Mouse (Mus musculus) kidney, embryonic 14.5 days (tissue): ENCODE measurements around the gene Slc3a2. TPM values are rescaled to one million over a fixed set of nuclear protein-coding genes. Genes with fewer than 3 reads are reported as not detected.

ENCODE experiments used
- ATAC-seq: fragments of 200-750 bp; cut with Nextera tagmentation; 2 replicates; pipeline ENCODE4 v1.8.0; 2017; ENCODE audit warnings: moderate number of reproducible peaks, mild to moderate bottlenecking, moderate TSS enrichment, moderate library complexity; ENCODE audit not compliant: low FRiP score, low TSS enrichment
- H3K27ac ChIP-seq: fragments of 300-500 bp; sonication (generic); 2 replicates; pipeline ENCODE4 v1.5.1; 2014; ENCODE audit warnings: low read depth, mild to moderate bottlenecking, low read length, moderate library complexity, mixed read lengths
- H3K27me3 ChIP-seq: fragments of 300-500 bp; sonication (generic); 2 replicates; pipeline ENCODE4 v1.6.1; 2014; ENCODE audit warnings: mild to moderate bottlenecking, low read length; ENCODE audit not compliant: control insufficient read depth, insufficient read depth
- H3K36me3 ChIP-seq: fragments of 300-500 bp; sonication (generic); 2 replicates; pipeline ENCODE4 v1.6.1; 2014; ENCODE audit warnings: low read length, mixed read lengths; ENCODE audit not compliant: control insufficient read depth, insufficient read depth
- H3K4me1 ChIP-seq: fragments of 300-500 bp; sonication (generic); 2 replicates; pipeline ENCODE4 v1.6.1; 2014; ENCODE audit warnings: low read length, mixed read lengths; ENCODE audit not compliant: control insufficient read depth, insufficient read depth
- H3K4me2 ChIP-seq: fragments of 300-500 bp; sonication (generic); replicated peaks from 2 replicates; pipeline ENCODE4 v1.6.1; 2014; ENCODE audit warnings: low read depth, mild to moderate bottlenecking, low read length
- H3K4me3 ChIP-seq: fragments of 300-500 bp; sonication (generic); 2 replicates; pipeline ENCODE4 v1.5.1; 2014; ENCODE audit warnings: mild to moderate bottlenecking, low read length
- H3K9ac ChIP-seq: fragments of 300-500 bp; sonication (generic); 2 replicates; pipeline ENCODE4 v1.6.1; 2014; ENCODE audit warnings: low read depth, mild to moderate bottlenecking, low read length, moderate library complexity
- H3K9me3 ChIP-seq: fragments of 300-500 bp; sonication (generic); 2 replicates; pipeline ENCODE4 v1.6.1; 2016; ENCODE audit warnings: low read length; ENCODE audit not compliant: control insufficient read depth
- WGBS: fragments of 180-500 bp; shearing (Covaris S2); extraction: QIAGEN DNeasy Blood & Tissue Kit; methylation state at CpG from one replicate; pipeline ENCODE4 v1.1.7; 2014; 5-methylcytosine and 5-hydroxymethylcytosine counted together
- polyA plus RNA-seq: library from polyadenylated mRNA; unstranded; fragments of >200 nt; fragmentation: Nextera tagmentation; extraction: Ambion mirVana; gene quantifications from 2 replicates; pipeline ENCODE4 v1.2.1, GENCODE M21; 2014

Gene Slc3a2
- polyA plus RNA-seq, 1 experiment from 2014 or later: 123 TPM

GRCm38 (mm10) chr19:8755652-8756051 is 32.5 kb upstream of the Slc3a2 start:
- Histone ChIP-seq H3K4me1 (peaks cover 14% of the 10 kb centered on the region; the same call in 1 of the 2 replicates), H3K4me3 (0 out of 2 replicates have a peak overlapping the region, but pooled peaks have one; percentile 96), H3K9ac (no peak overlapping the region), H3K27me3 (no peaks in the 10 kb centered on the region), H3K4me2 (no peak overlapping the region), H3K9me3 (no peaks in the 10 kb centered on the region), H3K36me3 (peaks cover 43% of the 10 kb centered on the region), H3K27ac (no peak overlapping the region)
- WGBS: 71% methylated on average over 3 of the region's 3 CpGs
- ATAC-seq: no peak

- Histone ChIP-seq H3K4me3 (no peak overlapping the region), H3K27me3 (no peaks in the 10 kb centered on the region), H3K36me3 (peaks cover 90% of the 10 kb centered on the region), H3K9ac (no peak overlapping the region), H3K4me2 (no peak overlapping the region), H3K27ac (no peak overlapping the region), H3K4me1 (peaks cover 7% of the 10 kb centered on the region; the same call in 1 of the 2 replicates), H3K9me3 (no peaks in the 10 kb centered on the region)
- 75% methylated on average over 2 of the region's 2 CpGs for WGBS
- ATAC-seq: no peak
These were observed 24.2 kb upstream of the Slc3a2 start for GRCm38 (mm10) chr19:8747368-8747767.

GRCm38 (mm10) chr19:8745382-8745781 is 22.2 kb upstream of the Slc3a2 start:
- H3K27me3 ChIP-seq: no peaks in the 10 kb centered on the region
- H3K4me1 ChIP-seq: peaks cover 11% of the 10 kb centered on the region; the same call in 1 of the 2 replicates
- no peak overlapping the region for H3K4me2 ChIP-seq
- H3K9ac ChIP-seq: no peak overlapping the region
- 90% methylated on average over 1 of the region's 1 CpGs for WGBS
- no peak for ATAC-seq
- peaks cover 77% of the 10 kb centered on the region for H3K36me3 ChIP-seq
- no peak overlapping the region for H3K4me3 ChIP-seq
- H3K27ac ChIP-seq: no peak overlapping the region
- no peaks in the 10 kb centered on the region for H3K9me3 ChIP-seq

- Histone ChIP-seq H3K27me3 (no peaks in the 10 kb centered on the region), H3K4me3 (peak overlapping the region; percentile 76), H3K9ac (peak overlapping the region; percentile 93), H3K9me3 (no peaks in the 10 kb centered on the region), H3K4me1 (peaks cover 14% of the 10 kb centered on the region; the same call in 1 of the 2 replicates), H3K4me2 (peak overlapping the region; percentile 94), H3K27ac (peak overlapping the region; percentile 98), H3K36me3 (peaks cover 77% of the 10 kb centered on the region)
- WGBS: 16% methylated on average over 14 of the region's 14 CpGs
- no peak for ATAC-seq
These were observed 19.0 kb upstream of the Slc3a2 start for GRCm38 (mm10) chr19:8742176-8742575.

GRCm38 (mm10) chr19:8741243-8741869 is 18.2 kb upstream of the Slc3a2 start, which contains the start of gene Stx5a:
Gene Stx5a, plus strand, starts transcription at chr19:8741413.
- under 1% methylated on average over 36 of the region's 36 CpGs for WGBS
- peak within 1 kb of the TSS; percentile 94 for H3K4me2 ChIP-seq

GRCm38 (mm10) chr19:8740603-8741002 is 17.4 kb upstream of the Slc3a2 start, which contains the start of gene 1700092M07Rik:
Gene 1700092M07Rik, plus strand, starts transcription at chr19:8740718.
- Histone ChIP-seq H3K4me3 (peak within 1 kb of the TSS; percentile 76), H3K9me3 (no peaks in the 10 kb centered on the region), H3K4me1 (peaks cover 17% of the 10 kb centered on the region; the same call in 1 of the 2 replicates), H3K36me3 (peaks cover 61% of the 10 kb centered on the region), H3K4me2 (peak within 1 kb of the TSS; percentile 38), H3K27ac (peak within 1 kb of the TSS; percentile 98), H3K9ac (peak within 1 kb of the TSS; percentile 93), H3K27me3 (no peaks in the 10 kb centered on the region)
- ATAC-seq: 0 out of 2 replicates have a peak, but pooled peaks have one; percentile 0
- 61% methylated on average over 14 of the region's 14 CpGs for whole genome bisulfite sequencing

More at GRCm38 (mm10) chr19:8741243-8741869, 18.2 kb upstream of the Slc3a2 start, which contains the start of gene Stx5a:
- no peaks in the 10 kb centered on the region for H3K9me3 ChIP-seq
- peak within 1 kb of the TSS; percentile 98 for H3K27ac ChIP-seq
- peaks cover 68% of the 10 kb centered on the region for H3K36me3 ChIP-seq
- peak within 1 kb of the TSS; percentile 93 for H3K9ac ChIP-seq
- peak; percentile 98 for ATAC-seq
- H3K4me1 ChIP-seq: peaks cover 17% of the 10 kb centered on the region; the same call in 1 of the 2 replicates
- peak within 1 kb of the TSS; percentile 76 for H3K4me3 ChIP-seq
- H3K27me3 ChIP-seq: no peaks in the 10 kb centered on the region

GRCm38 (mm10) chr19:8739646-8740045 is 16.5 kb upstream of the Slc3a2 start:
- Histone ChIP-seq H3K4me2 (no peak overlapping the region), H3K27me3 (no peaks in the 10 kb centered on the region), H3K36me3 (peaks cover 51% of the 10 kb centered on the region), H3K4me1 (peaks cover 17% of the 10 kb centered on the region; the same call in 1 of the 2 replicates), H3K9ac (no peak overlapping the region), H3K27ac (no peak overlapping the region), H3K9me3 (no peaks in the 10 kb centered on the region), H3K4me3 (no peak overlapping the region)
- WGBS: 94% methylated on average over 6 of the region's 6 CpGs
- no peak for ATAC-seq

GRCm38 (mm10) chr19:8738911-8739310 is 15.7 kb upstream of the Slc3a2 start:
- H3K4me2 ChIP-seq: no peak overlapping the region
- no peaks in the 10 kb centered on the region for H3K9me3 ChIP-seq
- ATAC-seq: no peak
- H3K27me3 ChIP-seq: no peaks in the 10 kb centered on the region
- peaks cover 17% of the 10 kb centered on the region; the same call in 1 of the 2 replicates for H3K4me1 ChIP-seq
- no peak overlapping the region for H3K27ac ChIP-seq
- peaks cover 48% of the 10 kb centered on the region for H3K36me3 ChIP-seq
- 92% methylated on average over 7 of the region's 7 CpGs for WGBS
- H3K4me3 ChIP-seq: no peak overlapping the region
- H3K9ac ChIP-seq: no peak overlapping the region

- H3K27me3 ChIP-seq: no peaks in the 10 kb centered on the region
- peak; percentile 43; the same call in 1 of the 2 replicates for ATAC-seq
- peaks cover 7% of the 10 kb centered on the region; the same call in 1 of the 2 replicates for H3K4me1 ChIP-seq
- peak overlapping the region; percentile 77 for H3K4me2 ChIP-seq
- H3K9ac ChIP-seq: peak overlapping the region; percentile 84
- 3% methylated on average over 11 of the region's 11 CpGs for WGBS
- no peaks in the 10 kb centered on the region for H3K9me3 ChIP-seq
- H3K4me3 ChIP-seq: peak overlapping the region; percentile 80
- peaks cover 35% of the 10 kb centered on the region for H3K36me3 ChIP-seq
- H3K27ac ChIP-seq: peak overlapping the region; percentile 61
These were observed 12.9 kb upstream of the Slc3a2 start for GRCm38 (mm10) chr19:8736160-8736467.
